ENCODE assay signal across 17 mouse cellular contexts in the genomic region with DNA sequence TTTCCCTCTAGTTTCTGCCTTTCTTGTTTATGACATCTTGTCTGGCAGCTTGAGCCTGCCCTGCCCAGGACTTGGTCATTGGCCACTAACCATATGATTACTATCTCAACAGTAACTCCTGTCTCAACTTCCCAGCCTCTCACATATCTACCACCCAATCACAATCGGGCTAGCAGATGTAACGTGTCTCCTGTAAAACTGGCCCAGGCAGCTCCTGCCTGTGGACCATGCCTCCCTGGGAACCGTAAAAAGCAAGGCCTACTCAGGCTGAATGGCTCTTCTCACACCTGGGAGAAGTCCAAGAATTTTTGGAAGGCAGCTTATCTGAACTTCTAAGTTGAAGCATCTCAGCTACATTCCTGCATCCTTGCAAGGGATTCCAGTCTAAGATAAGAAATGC. TPM values are rescaled to one million over a fixed set of nuclear protein-coding genes. Genes with fewer than 3 reads are reported as not detected.
DNase-seq lines count a peak whose midpoint lies in the region; ATAC-seq and TF ChIP-seq lines count a peak whose summit lies in the region.
"Had no signal": no experiment of that assay in that cellular context is flagged by ENCODE, and none has a peak within 500 bp of the region (broad histone marks: within the 10 kb centered on the region; RNA-seq: fewer than 3 reads in every experiment).

No protein-coding gene starts in this region.

- no peaks in the 10 kb centered on the region for H3K27me3 ChIP-seq in kidney, embryonic 14.5 days (ENCODE audit: control insufficient read depth, insufficient read depth, low read length)
- H3K27me3 ChIP-seq in intestine, embryonic 15.5 days (replicated peaks), result no peaks in the 10 kb centered on the region
- H3K27me3 ChIP-seq in stomach, embryonic 14.5 days (ENCODE audit: control insufficient read depth, insufficient read depth, low read length), result no peaks in the 10 kb centered on the region
- no peaks in the 10 kb centered on the region for H3K27me3 ChIP-seq in forebrain, postnatal 0 days (ENCODE audit: insufficient read depth, low read length)
- H3K27me3 ChIP-seq in midbrain, embryonic 15.5 days (replicated peaks), result no peaks in the 10 kb centered on the region
- H3K27me3 ChIP-seq: liver, embryonic 13.5 days; midbrain, embryonic 12.5 days; neural tube, embryonic 12.5 days had no signal

- H3K36me3 ChIP-seq in kidney, embryonic 14.5 days (ENCODE audit: control insufficient read depth, insufficient read depth, low read length), result no peaks in the 10 kb centered on the region
- no peaks in the 10 kb centered on the region for H3K36me3 ChIP-seq in intestine, embryonic 15.5 days
- H3K36me3 ChIP-seq in stomach, embryonic 14.5 days (ENCODE audit: control insufficient read depth, insufficient read depth, low read length), result no peaks in the 10 kb centered on the region
- no peaks in the 10 kb centered on the region for H3K36me3 ChIP-seq in forebrain, postnatal 0 days (ENCODE audit: insufficient read depth)
- no peaks in the 10 kb centered on the region for H3K36me3 ChIP-seq in midbrain, embryonic 15.5 days (replicated peaks)
- H3K36me3 ChIP-seq: forebrain, embryonic 10.5 days; liver, embryonic 13.5 days; midbrain, embryonic 12.5 days; neural tube, embryonic 12.5 days had no signal

- H3K4me2 ChIP-seq in kidney, embryonic 14.5 days (replicated peaks; ENCODE audit: low read depth, low read length), result no peak overlapping the region
- H3K4me2 ChIP-seq in intestine, embryonic 15.5 days (replicated peaks), result no peak overlapping the region
- H3K4me2 ChIP-seq in stomach, embryonic 14.5 days (replicated peaks; ENCODE audit: low read depth, low read length), result no peak overlapping the region
- no peak overlapping the region for H3K4me2 ChIP-seq in forebrain, postnatal 0 days (ENCODE audit: low read depth)
- no peak overlapping the region for H3K4me2 ChIP-seq in midbrain, embryonic 15.5 days
- H3K4me2 ChIP-seq: liver, embryonic 13.5 days; midbrain, embryonic 12.5 days; neural tube, embryonic 12.5 days had no signal

- no peak for TF ChIP-seq CTCF in lung, adult 2 months (IDR thresholded peaks at IDR 0.05; ENCODE audit: insufficient read depth, low read length)
- no peak for TF ChIP-seq CTCF in forebrain, postnatal 0 days (IDR thresholded peaks at IDR 0.05; ENCODE audit: low read depth)

- DNase-seq in kidney, adult 18-20 months, result no peak
- DNase-seq in lung, adult 2 months, result peak; percentile 44
- DNase-seq in forebrain, postnatal 0 days, result no peak
- DNase-seq: cerebellum, adult 8-10 months; gastrocnemius, postnatal 25 days; heart, postnatal 36 days; kidney, adult 9 months; liver, embryonic 13.5 days; right cerebral cortex, adult 18-20 months had no signal

- H3K9me3 ChIP-seq in kidney, embryonic 14.5 days (ENCODE audit: control insufficient read depth, low read length), result no peaks in the 10 kb centered on the region
- no peaks in the 10 kb centered on the region for H3K9me3 ChIP-seq in intestine, embryonic 15.5 days
- no peaks in the 10 kb centered on the region for H3K9me3 ChIP-seq in stomach, embryonic 14.5 days (ENCODE audit: control insufficient read depth, low read depth, low read length)
- no peaks in the 10 kb centered on the region for H3K9me3 ChIP-seq in forebrain, postnatal 0 days (ENCODE audit: low read length)
- no peaks in the 10 kb centered on the region for H3K9me3 ChIP-seq in midbrain, embryonic 15.5 days
- H3K9me3 ChIP-seq: forebrain, embryonic 10.5 days; liver, embryonic 13.5 days; midbrain, embryonic 12.5 days; neural tube, embryonic 12.5 days had no signal

- no peak overlapping the region for H3K27ac ChIP-seq in kidney, embryonic 14.5 days (ENCODE audit: low read depth, low read length)
- peak overlapping the region; percentile 59 for H3K27ac ChIP-seq in intestine, embryonic 15.5 days
- H3K27ac ChIP-seq in stomach, embryonic 14.5 days (ENCODE audit: low read length), result peak overlapping the region; percentile 68; the same call in 1 of the 2 replicates
- H3K27ac ChIP-seq in forebrain, postnatal 0 days (ENCODE audit: low read depth, low read length), result no peak overlapping the region
- H3K27ac ChIP-seq in midbrain, embryonic 15.5 days, result no peak overlapping the region
- H3K27ac ChIP-seq: forebrain, embryonic 10.5 days; left cerebral cortex, adult 2 months; liver, embryonic 13.5 days; midbrain, embryonic 12.5 days; neural tube, embryonic 12.5 days had no signal

- 13% methylated on average over 3 of the region's 3 CpGs for WGBS in kidney, embryonic 14.5 days
- 27% methylated on average over 3 of the region's 3 CpGs for WGBS in intestine, embryonic 15.5 days
- 30% methylated on average over 3 of the region's 3 CpGs for WGBS in lung, adult 2 months
- WGBS in stomach, embryonic 14.5 days, result 19% methylated on average over 3 of the region's 3 CpGs
- WGBS in forebrain, postnatal 0 days, result 70% methylated on average over 3 of the region's 3 CpGs
- WGBS in midbrain, embryonic 15.5 days, result 79% methylated on average over 3 of the region's 3 CpGs

- no peak for TF ChIP-seq POLR2A in lung, adult 2 months (IDR thresholded peaks at IDR 0.05; ENCODE audit: borderline replicate concordance, extremely low read depth, low read depth, low read length)

- H3K4me3 ChIP-seq in kidney, embryonic 14.5 days (ENCODE audit: low read length), result no peak overlapping the region
- no peak overlapping the region for H3K4me3 ChIP-seq in intestine, embryonic 15.5 days (replicated peaks)
- H3K4me3 ChIP-seq in lung, adult 2 months (replicated peaks; ENCODE audit: extremely low read depth, low read depth, low read length), result no peak overlapping the region
- H3K4me3 ChIP-seq in stomach, embryonic 14.5 days (ENCODE audit: low read depth, low read length), result no peak overlapping the region
- no peak overlapping the region for H3K4me3 ChIP-seq in forebrain, postnatal 0 days (ENCODE audit: low read depth, low read length)
- no peak overlapping the region for H3K4me3 ChIP-seq in midbrain, embryonic 15.5 days
- H3K4me3 ChIP-seq: forebrain, embryonic 10.5 days; left cerebral cortex, adult 2 months; liver, embryonic 13.5 days; midbrain, embryonic 12.5 days; neural tube, embryonic 12.5 days had no signal

- peaks cover 5% of the 10 kb centered on the region; the same call in 1 of the 2 replicates for H3K4me1 ChIP-seq in kidney, embryonic 14.5 days (ENCODE audit: control insufficient read depth, insufficient read depth, low read length)
- peaks cover 15% of the 10 kb centered on the region for H3K4me1 ChIP-seq in intestine, embryonic 15.5 days (replicated peaks)
- H3K4me1 ChIP-seq in lung, adult 2 months (ENCODE audit: control insufficient read depth, insufficient read depth, low read length), result peaks cover 3% of the 10 kb centered on the region
- peaks cover 11% of the 10 kb centered on the region for H3K4me1 ChIP-seq in stomach, embryonic 14.5 days (ENCODE audit: control insufficient read depth, insufficient read depth, low read length)
- no peaks in the 10 kb centered on the region for H3K4me1 ChIP-seq in forebrain, postnatal 0 days (ENCODE audit: insufficient read depth)
- no peaks in the 10 kb centered on the region for H3K4me1 ChIP-seq in midbrain, embryonic 15.5 days
- H3K4me1 ChIP-seq: liver, embryonic 13.5 days; midbrain, embryonic 12.5 days; neural tube, embryonic 12.5 days had no signal

- H3K9ac ChIP-seq in kidney, embryonic 14.5 days (ENCODE audit: low read depth, low read length), result no peak overlapping the region
- no peak overlapping the region for H3K9ac ChIP-seq in intestine, embryonic 15.5 days
- no peak overlapping the region for H3K9ac ChIP-seq in stomach, embryonic 14.5 days (replicated peaks; ENCODE audit: low read depth, low read length)
- H3K9ac ChIP-seq in forebrain, postnatal 0 days, result no peak overlapping the region
- no peak overlapping the region for H3K9ac ChIP-seq in midbrain, embryonic 15.5 days
- H3K9ac ChIP-seq: liver, embryonic 13.5 days; midbrain, embryonic 12.5 days; neural tube, embryonic 12.5 days had no signal

- peak; percentile 16; the same call in 1 of the 2 replicates for ATAC-seq in kidney, embryonic 14.5 days (ENCODE audit: low FRiP score, low TSS enrichment)
- ATAC-seq in intestine, embryonic 15.5 days, result no peak
- ATAC-seq in stomach, embryonic 14.5 days (ENCODE audit: insufficient number of reproducible peaks, insufficient read depth, low FRiP score, low read depth), result peak; percentile 70; the same call in 1 of the 2 replicates
- no peak for ATAC-seq in forebrain, postnatal 0 days
- no peak for ATAC-seq in midbrain, embryonic 15.5 days (replicated peaks)

RNA-seq across cellular contexts. Expression of a gene that starts 10.2 kb away (rescaled TPM):
- 14.6 and 32.4 TPM in 2 replicates for polyA plus RNA-seq in kidney, embryonic 14.5 days (2014; fragmentation: Nextera tagmentation; extraction: Ambion mirVana)
- 20.3 and 22.6 TPM in 2 replicates for polyA plus RNA-seq in intestine, embryonic 15.5 days (2015; fragmentation: Nextera tagmentation; extraction: Ambion mirVana)
- 43.0 and 65.1 TPM in 2 replicates for polyA plus RNA-seq in lung, adult 2 months (2012; rRNA removed)
- 25.9 and 27.3 TPM in 2 replicates for polyA plus RNA-seq in stomach, embryonic 14.5 days (2014; fragmentation: Nextera tagmentation; extraction: Ambion mirVana)
- total RNA-seq in forebrain, postnatal 0 days (2014; rRNA removed), result 18.8 and 27.3 TPM in 2 replicates
- polyA plus RNA-seq in forebrain, postnatal 0 days (2015; fragmentation: Nextera tagmentation; extraction: Ambion mirVana), result 11.9 and 13.7 TPM in 2 replicates
- 19.5 and 19.9 TPM in 2 replicates for polyA plus RNA-seq in midbrain, embryonic 15.5 days (2015; fragmentation: Nextera tagmentation; extraction: Ambion mirVana)

RNA-seq across cellular contexts. Expression of a gene that starts 57.4 kb away (rescaled TPM):
- polyA plus RNA-seq in kidney, embryonic 14.5 days (2014; fragmentation: Nextera tagmentation; extraction: Ambion mirVana), result 20.3 and 27.3 TPM in 2 replicates
- 13.3 and 13.4 TPM in 2 replicates for polyA plus RNA-seq in intestine, embryonic 15.5 days (2015; fragmentation: Nextera tagmentation; extraction: Ambion mirVana)
- 9.0 and 11.2 TPM in 2 replicates for polyA plus RNA-seq in lung, adult 2 months (2012; rRNA removed)
- polyA plus RNA-seq in stomach, embryonic 14.5 days (2014; fragmentation: Nextera tagmentation; extraction: Ambion mirVana), result 23.1 and 24.2 TPM in 2 replicates
- 31.9 and 33.9 TPM in 2 replicates for total RNA-seq in forebrain, postnatal 0 days (2014; rRNA removed)
- polyA plus RNA-seq in forebrain, postnatal 0 days (2015; fragmentation: Nextera tagmentation; extraction: Ambion mirVana), result 13.8 and 17.4 TPM in 2 replicates
- 22.4 and 23.6 TPM in 2 replicates for polyA plus RNA-seq in midbrain, embryonic 15.5 days (2015; fragmentation: Nextera tagmentation; extraction: Ambion mirVana)

Comparison
In these comparisons a context has a peak if more than half of its experiments do, and no peak if none do; other contexts are left out.
1. ATAC-seq: peak in kidney, embryonic 14.5 days (single experiment) and stomach, embryonic 14.5 days (single experiment); none in intestine, embryonic 15.5 days (single experiment), forebrain, postnatal 0 days (single experiment) and midbrain, embryonic 15.5 days (single experiment).
2. H3K27ac ChIP-seq: peak in intestine, embryonic 15.5 days (single experiment) and stomach, embryonic 14.5 days (single experiment); none in kidney, embryonic 14.5 days (single experiment), forebrain, postnatal 0 days (single experiment) and midbrain, embryonic 15.5 days (single experiment).